Mouse (Mus musculus) neural tube, embryonic 10.5 days (tissue): Measurements from ENCODE around the gene LTO1.

Experiments
- DNase-seq: peaks from one replicate; pipeline ENCODE4 v3.0.0-alpha.2; 2017; ENCODE audit warnings: low spot score; ENCODE audit errors: extremely low spot score

The LTO1 gene

DNA sequence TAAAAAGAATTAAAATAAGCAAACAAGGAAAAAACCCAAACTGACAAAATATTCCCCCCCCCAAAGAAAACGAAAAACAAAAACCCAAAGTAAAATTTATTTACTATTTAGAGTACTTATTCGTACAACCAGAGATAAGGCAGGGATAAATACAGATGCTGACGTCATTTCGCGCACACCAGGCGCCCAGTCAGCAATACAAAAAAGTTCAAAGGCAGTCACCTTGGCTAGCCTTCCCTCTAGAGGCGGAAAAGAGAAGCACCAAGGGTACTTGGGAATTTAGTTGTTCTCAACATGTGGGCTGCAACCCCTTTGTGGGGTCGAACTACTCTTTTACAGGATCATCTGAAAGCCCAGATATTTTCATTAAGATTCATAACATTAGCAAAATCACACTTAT is 7.1 kb upstream of the LTO1 start:
- DNase-seq, result no peak

DNA sequence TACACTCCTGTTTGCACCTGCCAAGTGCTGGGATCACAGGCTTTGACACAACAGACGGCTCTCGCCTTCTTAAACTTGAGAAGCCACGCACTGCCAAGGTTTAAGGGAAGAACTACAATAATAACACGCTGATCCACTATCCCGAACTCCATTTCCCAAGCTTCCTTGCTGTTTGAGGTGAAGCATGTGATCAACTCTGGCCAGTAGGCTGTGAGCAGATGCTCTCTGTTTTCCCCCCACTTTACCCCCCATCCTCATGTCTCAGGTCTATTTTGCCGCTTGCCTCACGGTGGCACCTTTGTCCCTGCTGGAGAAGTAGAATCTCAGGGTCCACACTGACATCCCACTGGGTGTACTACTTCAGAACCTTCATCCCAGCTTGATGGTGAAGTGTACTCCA is 6.2 kb upstream of the LTO1 start:
- no peak for DNase-seq

DNA sequence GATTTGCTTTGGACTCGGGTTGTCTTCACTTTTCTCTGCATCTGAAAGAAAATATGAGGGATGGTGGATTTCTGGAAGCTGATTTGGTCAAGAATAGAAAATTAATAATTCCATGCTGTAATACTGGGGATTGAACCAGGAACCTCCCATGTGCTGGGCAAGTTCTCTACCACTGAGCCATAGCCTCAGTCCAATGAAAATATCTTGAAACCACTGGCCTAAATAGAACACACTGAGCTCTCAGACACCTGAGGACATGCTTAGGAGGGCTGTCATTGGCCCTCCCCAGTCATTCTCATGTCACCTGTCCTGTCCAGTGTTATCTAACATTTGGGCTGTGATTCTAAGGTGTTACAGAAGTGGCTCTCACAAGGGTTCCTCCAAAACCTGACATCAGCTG is 3.8 kb upstream of the LTO1 start:
- no peak for DNase-seq

DNA sequence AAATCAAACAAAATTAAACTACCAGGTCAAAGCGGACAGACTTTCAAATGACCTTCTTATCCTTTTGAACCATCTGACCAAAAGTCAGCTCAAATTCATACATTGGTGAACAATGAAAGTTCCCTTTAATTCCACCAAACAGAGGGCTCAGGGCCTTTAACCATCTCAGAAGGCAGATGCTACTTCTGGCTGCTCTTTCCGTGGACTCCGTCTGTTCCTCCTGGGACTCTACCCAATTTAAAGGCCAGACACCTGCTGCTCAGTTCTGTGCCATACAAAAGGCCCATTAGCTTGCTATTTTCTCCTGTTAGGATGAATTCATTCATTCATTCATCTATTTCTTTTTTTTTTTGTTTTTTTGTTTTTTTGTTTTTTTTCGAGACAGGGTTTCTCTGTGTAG is 2.0 kb upstream of the LTO1 start:
- no peak for DNase-seq

DNA sequence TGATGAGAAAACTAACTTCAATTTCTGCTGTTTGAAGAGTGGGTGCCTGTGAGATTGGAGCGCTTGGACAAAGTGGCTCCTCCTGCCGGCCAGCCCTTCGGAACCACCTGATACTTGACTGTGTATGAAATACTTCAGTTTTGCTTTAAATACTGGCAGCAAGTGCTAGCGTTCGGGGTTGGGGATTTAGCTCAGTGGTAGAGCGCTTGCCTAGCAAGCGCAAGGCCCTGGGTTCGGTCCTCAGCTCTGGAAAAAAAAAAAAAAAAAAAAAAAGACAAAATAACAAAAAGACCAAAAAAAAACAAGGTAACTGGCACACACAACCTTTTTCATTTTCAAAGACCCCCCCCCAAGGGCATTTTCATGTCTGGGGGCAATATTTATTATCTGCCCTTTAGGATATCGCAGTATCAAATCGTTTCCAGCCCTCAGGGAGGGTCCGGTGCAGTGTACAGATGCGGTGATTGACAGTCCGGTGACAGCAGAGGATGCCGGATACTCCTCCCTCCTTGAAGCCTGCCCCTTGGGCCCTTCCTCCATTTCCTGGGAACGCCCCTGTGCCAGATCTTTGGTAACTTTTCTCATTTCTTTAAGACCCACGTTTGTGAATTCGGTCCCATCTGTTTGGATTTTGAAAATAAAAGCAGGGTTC is 478 bp upstream of the LTO1 start:
- DNase-seq, result no peak

DNA sequence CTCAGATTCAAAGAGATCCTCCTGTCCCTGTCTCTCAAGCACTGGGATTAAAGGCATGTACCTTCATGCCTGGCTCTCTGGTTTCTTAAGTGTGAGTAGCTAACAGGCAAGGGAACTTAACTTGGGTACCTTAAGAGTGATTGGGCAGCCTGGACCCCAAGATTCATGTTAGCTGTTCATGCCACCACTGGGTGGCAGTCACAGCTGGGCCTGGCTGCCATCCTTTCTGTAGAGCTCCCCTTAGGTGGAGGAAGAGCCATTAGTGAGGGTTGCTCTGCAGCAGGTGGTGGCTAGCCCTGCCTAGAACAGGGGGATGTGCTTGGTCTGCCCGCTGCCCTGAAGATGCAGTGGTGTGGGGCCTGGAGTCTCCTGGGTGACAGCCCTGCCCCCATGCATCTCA is 3.9 kb downstream of the LTO1 start:
- DNase-seq, result no peak

DNA sequence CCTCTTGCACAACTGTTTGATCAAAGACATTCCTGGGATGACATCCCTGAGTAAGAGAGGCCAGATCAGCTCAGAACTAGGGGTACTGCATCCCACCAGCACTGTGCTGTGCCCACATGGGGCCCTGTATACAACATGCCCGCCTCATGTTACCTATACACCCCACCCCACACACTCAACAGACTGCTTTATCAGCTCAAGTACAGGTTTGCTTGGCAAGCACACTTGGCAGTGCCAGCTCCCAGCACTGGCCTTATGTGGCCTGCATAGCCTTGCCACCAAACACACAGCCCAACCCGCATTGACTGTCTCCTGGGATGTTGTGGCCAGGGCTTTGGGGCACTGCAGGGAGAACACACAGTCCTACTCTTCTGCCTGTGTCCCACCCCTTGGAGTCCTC is 12.7 kb downstream of the LTO1 start:
- DNase-seq, result no peak

DNA sequence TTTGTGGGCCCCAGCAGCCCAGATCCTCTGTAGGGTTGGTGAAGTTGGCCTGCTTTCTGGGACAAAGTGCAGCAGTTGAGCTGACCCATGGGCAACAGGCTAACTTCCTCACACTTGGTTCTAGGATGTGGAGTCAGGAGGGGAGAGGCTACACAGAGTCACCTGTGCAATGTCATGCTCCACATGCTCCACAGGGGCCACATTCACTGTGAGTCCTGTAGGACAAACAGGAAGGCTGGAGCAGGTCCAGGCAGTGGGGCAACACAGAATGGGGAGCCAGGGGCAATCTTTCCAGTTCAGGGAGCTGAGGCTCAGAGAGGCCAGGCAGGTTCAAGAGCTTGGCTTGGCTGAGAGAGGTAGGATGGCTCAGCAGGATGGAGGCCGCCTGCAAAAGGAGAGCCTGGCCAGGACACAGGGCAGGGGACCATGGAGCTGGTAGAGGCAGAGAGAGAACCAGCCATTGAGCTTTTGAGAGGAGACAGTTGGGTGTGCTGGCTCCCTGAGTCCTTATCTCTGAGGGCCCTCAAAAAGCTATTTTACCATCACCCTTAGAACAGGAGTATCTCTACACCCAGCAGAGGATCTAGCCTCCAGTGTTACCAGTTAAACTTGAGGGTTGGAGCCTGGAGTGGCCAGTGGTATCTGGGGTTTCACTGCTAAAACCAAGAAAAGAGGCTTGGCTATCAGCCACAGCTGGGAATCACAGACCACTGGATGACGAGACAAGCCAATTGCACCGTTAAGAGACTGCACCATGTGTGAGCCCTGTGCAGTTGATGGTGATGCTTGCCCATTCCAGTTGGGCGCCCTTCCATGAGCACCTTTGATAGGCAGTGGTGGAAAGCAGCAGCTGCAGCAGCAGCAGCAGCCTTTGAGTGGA is 13.3 kb downstream of the LTO1 start:
- DNase-seq, result no peak

DNA sequence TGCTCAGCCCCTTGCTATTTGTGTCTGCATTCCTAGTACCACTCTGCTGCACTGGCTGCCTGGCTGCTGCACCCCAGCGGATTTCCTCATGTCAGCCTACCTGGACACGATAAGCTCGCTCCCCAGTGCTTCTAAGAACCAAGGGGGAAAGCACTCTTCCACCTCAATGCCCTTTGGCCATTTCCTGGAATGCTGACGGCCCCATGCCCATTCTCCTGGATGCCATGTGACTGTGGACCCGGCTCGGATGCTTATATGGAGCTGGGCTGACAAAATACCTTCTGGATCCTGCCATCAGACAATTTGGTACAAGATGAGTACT is 13.9 kb downstream of the LTO1 start:
- DNase-seq, result no peak

DNA sequence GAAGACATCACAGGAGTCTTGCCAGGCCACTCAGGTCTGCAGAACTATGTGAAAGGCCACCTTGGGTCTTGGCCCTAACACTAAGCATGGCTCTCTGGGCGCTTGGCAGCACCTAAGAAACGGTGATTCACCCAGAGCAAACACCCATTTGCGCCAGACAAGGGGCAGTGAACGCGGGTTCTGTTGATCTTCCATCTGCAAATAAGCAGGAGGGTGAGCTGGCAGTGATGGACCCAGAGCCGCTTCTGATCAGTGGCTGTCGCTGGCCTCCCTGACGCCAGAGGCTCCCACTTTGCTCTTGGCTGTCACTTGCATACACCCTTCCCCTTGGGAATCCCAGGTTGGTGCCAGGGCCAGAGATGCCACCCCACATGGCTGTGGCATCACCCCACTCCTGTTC is 14.6 kb downstream of the LTO1 start:
- DNase-seq, result no peak

DNA sequence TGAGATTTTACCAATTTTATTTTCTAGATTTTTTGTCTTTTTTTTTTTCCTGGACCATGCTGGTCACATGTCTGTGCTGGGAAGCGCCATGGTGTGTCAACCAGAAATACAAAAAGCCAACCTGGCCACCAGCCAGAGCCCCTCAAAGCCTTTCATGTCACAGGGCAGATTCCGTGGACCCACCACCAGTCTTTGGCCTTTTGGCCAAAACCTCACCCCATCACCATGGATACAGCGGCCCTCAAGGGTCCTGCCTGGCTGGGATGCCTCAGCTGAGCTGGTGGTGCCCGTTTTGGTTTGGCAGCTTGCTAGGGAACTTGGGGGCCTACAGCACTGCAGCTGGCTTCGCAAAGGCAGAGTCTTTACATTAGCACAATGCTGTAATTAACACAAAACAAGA is 15.0 kb downstream of the LTO1 start:
- no peak for DNase-seq

DNA sequence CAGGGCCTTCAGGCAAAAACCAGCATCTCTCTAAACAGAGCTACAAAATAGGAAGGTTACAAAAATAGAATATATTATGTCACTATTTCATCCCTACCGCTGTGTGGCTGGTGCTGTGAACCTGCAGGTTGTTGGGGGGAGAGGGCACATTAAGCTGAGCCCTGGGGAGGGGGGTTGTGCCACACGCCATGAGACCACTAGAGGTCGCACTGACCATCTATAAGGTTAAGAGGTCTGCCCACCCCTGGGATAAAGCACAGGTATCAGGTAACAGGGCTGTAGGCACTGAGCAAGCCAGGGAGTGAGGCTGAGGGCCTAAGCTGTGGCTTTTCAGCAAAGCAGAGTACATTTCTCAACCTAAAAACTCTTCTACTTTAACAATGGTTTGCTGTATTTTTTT is 16.9 kb downstream of the LTO1 start:
- peak; percentile 48 for DNase-seq

DNA sequence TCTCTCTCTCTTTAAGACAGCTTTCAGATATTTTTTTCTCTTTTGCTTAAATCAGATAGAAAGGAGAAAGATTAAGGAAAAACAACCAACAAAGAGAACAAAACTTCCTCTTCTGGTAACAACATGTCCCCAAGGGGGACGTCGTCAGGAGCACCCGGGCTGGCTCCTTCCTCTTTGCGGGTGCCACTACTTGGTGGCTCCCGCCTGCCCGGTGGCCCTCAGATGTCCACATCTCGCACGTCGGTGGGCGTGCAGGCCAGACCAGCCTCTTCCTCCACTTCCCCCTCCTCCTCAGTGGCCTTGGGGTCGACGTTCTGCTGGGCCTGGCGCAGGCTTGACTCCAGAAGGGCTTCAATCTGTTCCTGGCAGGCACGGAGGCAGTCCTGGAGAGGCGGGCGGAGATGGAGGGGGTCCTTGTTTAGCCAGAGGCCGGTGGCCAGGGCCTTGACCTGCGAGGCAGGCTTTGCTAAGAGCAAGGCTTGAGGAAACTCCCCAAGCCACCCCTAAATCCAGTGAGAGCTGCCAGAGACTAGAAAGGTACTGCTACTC is 17.6 kb downstream of the LTO1 start:
- DNase-seq, result no peak

DNA sequence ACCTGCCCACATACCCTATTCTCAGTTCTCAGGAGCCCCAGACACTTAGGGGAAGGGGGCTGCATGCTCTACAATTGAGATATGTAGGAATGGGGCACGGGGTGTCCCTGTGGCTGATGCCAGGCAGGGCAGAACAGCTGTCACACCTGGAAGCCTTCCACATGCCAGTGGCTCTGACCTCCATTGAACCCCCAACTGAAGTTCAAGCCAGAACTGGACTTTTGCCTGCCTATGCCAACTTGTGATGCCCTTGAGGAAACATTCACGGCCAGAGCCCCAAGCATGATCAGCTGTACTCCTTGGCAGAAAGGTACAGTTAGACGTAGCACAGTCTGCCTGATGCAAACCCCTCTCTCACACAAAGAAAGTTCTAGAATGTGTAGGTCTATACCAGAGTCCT is 18.4 kb downstream of the LTO1 start:
- no peak for DNase-seq

DNA sequence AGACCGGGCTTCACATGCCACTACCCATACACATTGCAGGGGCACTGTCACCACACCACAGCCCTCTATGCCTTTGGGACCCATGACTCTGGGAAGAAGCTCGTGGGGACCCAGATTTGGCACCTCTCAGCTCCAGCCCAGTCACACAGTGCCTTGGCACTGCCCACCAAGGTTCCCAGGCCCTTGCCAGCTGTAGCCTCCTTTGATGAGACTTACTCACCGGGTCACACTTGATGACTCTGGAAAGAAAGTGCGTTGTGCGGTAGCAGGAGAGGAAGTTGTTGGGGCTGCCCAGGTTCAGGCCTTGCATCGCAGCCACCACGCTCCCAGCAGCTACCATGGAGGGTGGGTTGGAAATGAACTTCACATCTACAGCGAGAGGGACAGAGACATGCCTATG is 18.9 kb downstream of the LTO1 start:
- DNase-seq, result no peak

DNA sequence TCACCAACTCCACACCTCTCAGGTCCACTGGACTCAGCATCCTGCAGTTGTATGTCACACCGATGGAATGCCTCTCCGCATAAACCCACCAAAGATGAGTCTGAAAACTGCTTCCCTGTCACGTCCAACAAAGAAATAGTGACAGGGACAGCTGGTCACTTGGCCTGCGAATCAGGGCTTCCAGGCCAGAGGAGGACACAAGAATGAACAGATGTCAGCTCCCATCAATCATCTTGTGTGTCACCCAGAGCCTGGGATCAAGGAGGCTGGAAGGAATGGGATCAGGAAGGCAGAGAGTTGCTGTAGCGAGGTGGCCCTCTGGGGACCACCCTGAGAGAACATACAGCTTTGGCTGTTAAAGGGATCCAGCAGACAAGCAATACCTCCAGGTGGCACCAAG is 20.0 kb downstream of the LTO1 start:
- peak; percentile 37 for DNase-seq

DNA sequence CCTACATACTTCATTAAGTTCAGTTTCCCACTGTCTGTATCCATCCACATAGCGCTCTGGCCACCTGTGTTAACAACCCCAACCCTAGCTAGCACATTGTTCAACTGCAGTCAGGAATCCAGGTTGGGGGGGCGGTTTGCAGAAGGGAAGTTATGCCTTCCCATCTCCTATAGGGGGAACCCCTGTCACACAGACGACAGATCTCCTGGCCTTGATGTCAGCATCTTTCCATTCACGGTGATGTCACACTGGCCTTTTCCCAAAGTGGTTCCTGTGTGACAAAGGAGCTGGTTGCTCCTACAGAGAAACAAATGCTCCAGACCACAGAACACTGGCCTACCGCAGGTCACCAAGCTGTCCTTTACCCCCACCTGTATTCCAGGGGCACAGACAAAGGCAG is 20.7 kb downstream of the LTO1 start:
- peak; percentile 38 for DNase-seq

DNA sequence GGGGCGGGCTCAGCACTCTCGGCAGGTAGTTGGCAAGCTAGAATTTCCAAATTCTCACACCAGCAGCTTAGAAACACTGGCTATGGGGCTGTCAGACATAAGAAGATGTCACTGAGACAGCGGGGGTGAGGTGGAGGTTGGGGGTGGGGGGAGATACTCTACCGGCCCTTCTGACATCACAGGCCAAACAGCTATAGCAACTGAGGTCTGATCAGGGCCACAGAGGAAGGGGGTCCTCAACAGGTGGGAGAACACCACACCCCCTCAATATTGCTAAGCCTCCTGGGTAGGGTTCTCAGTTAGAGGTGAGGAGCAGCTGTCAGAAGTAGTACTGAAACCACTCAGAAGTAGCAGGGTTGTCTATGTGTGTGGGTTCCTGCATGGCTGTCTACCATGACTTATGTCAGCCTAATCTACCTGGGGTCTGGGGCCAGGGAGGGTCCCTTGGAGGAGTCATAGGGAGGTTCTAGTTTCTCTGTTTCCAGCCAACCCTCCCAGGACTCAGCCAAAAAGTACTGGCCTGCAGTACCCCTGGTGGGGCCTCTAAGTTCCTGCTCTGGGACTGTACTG is 21.5 kb downstream of the LTO1 start:
- no peak for DNase-seq

DNA sequence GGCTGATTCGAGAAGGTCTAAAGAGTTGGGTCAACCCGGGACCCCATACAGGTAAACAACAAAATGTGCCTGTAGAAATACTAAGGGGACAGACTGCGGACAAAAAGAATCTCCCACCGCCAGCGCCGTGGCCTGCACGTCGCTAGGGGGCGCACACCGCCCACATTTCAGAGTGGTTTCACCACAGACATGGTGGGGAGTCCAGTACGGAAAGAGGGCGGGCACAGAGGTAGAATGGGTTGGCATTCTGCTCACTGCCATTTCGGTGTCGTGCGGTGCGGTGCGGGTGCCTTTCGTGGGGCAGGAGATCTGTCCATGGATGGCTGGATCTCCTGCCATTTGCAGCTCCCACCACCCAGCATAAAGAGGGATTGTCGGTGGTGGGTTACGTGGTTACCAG is 22.6 kb downstream of the LTO1 start:
- DNase-seq, result peak; percentile 90

DNA sequence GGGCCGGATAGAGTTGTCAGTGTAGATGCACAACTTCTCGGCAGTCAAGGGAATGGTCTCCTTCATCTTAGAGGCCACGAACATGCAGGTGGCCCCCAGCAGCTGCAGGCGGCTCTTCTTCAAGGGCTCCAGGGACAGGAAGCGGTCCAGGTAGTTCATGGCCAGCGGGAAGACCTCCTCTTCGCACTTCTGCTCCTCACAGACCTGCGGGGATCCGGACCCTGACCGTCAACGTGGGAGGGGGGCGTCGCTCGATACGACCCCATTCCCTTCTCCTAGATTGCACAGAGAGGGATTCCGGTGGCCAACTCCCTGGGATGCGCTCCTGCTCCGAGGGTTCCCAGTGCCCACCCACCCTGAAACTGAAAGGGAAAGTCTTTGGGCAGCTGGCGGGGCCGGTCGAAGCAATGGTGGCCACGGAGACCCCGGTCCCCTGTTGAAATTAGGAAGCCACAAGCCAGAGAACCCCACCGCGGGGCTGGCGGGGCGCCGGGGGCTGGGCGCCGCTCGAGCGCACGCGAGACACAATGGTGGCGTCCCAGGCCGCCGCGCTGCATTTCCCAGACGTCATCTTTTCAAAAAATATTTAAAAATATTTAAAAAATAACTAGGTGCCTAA is 23.1 kb downstream of the LTO1 start:
- peak; percentile 67 for DNase-seq

DNA sequence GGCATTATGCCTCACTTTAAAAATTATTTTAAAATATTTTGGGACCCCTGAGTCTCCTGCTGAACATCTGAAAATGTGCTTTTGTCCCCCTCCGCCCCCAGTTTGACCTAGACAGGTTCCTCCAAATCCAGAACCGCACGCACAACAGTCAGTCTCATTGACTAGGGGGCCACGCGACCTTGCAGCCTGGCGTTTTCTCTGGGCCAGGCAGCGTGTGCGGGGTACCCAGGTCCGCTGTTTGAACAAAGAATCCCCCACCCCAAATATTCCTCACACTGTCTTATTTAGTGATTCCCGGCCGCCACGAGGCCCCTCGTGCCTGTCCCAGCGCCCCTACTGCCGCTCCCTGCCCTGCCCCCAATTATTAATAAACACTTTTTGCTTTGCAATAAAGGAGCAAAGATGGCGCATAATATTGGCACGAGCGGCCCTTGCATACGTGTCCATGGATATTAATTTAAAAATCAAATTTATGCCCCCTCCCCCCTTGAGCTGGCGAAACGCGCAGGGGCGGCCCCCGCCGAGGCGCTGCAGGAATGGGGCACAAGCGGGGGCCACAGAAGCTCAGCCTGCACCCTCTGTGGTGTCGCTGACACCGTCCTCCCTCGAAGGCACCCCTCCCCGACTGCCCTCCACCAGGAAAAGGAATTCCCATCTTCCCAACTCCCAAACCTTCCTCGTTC is 23.9 kb downstream of the LTO1 start:
- DNase-seq, result no peak
